Mouse (Mus musculus): ENCODE data around the gene Fhl3.
A peak's percentile ranks its signal among the peaks of the same experiment; 100 is the strongest.

GRCm38 (mm10) chr4:124741376-124742343 is 41.2 kb downstream of the Fhl3 start, which contains the start of gene Inpp5b:
- no peak for TF ChIP-seq CTCF (IDR thresholded peaks at IDR 0.05; ENCODE audit: borderline replicate concordance, insufficient read depth, low read length)
- peak; percentile 72 for TF ChIP-seq POLR2A (IDR thresholded peaks at IDR 0.05; ENCODE audit: low read depth, low read length)

Data from embryonic fibroblast, embryonic 13.5 days (primary cell).